Mouse (Mus musculus): ENCODE measurements around the gene Foxd1. TPM values are rescaled to one million over a fixed set of nuclear protein-coding genes. Genes with fewer than 3 reads are reported as not detected.

Gene Foxd1
- polyA plus RNA-seq, 1 experiment: not detected

GRCm38 (mm10) chr13:98358424-98359181, 4.6 kb downstream of the Foxd1 start:
- no peak overlapping the region for H3K4me3 ChIP-seq (ENCODE audit: insufficient read depth, low read depth, low read length)
- 4% methylated on average over 23 of the region's 23 CpGs for WGBS
- peaks cover 15% of the 10 kb centered on the region for H3K4me1 ChIP-seq (ENCODE audit: control insufficient read depth, insufficient read depth, low read length)
- no peak overlapping the region for H3K27ac ChIP-seq (ENCODE audit: insufficient read depth, low read depth, low read length)
- TF ChIP-seq POLR2A (IDR thresholded peaks at IDR 0.05; ENCODE audit: insufficient read depth, low read depth, low read length): no peak
- TF ChIP-seq CTCF (IDR thresholded peaks at IDR 0.05; ENCODE audit: insufficient read depth, low read depth, low read length): no peak

- WGBS: 6% methylated on average over 6 of the region's 8 CpGs
- no peak overlapping the region for H3K4me3 ChIP-seq (ENCODE audit: insufficient read depth, low read depth, low read length)
- TF ChIP-seq CTCF (IDR thresholded peaks at IDR 0.05; ENCODE audit: insufficient read depth, low read depth, low read length) (no peak), POLR2A (IDR thresholded peaks at IDR 0.05; ENCODE audit: insufficient read depth, low read depth, low read length) (no peak)
- peaks cover 11% of the 10 kb centered on the region for H3K4me1 ChIP-seq (ENCODE audit: control insufficient read depth, insufficient read depth, low read length)
- H3K27ac ChIP-seq (ENCODE audit: insufficient read depth, low read depth, low read length): no peak overlapping the region
Observed at GRCm38 (mm10) chr13:98359337-98359736, 5.3 kb downstream of the Foxd1 start.

- 7% methylated on average over 6 of the region's 6 CpGs for WGBS
- H3K27ac ChIP-seq (ENCODE audit: insufficient read depth, low read depth, low read length): no peak overlapping the region
- H3K4me1 ChIP-seq (ENCODE audit: control insufficient read depth, insufficient read depth, low read length): peaks cover 2% of the 10 kb centered on the region; the same call in 1 of the 2 replicates
- H3K4me3 ChIP-seq (ENCODE audit: insufficient read depth, low read depth, low read length): no peak overlapping the region
- TF ChIP-seq CTCF (IDR thresholded peaks at IDR 0.05; ENCODE audit: insufficient read depth, low read depth, low read length): no peak
Observed at GRCm38 (mm10) chr13:98360391-98360790, 6.3 kb downstream of the Foxd1 start.

GRCm38 (mm10) chr13:98361161-98361560, 7.1 kb downstream of the Foxd1 start:
- 3% methylated on average over 5 of the region's 5 CpGs for WGBS
- no peak overlapping the region for H3K4me3 ChIP-seq (ENCODE audit: insufficient read depth, low read depth, low read length)
- 0 out of 2 replicates have a peak, but pooled peaks cover under 1% of the 10 kb centered on the region for H3K4me1 ChIP-seq (ENCODE audit: control insufficient read depth, insufficient read depth, low read length)
- TF ChIP-seq CTCF (IDR thresholded peaks at IDR 0.05; ENCODE audit: insufficient read depth, low read depth, low read length) (no peak), POLR2A (IDR thresholded peaks at IDR 0.05; ENCODE audit: insufficient read depth, low read depth, low read length) (no peak)
- H3K27ac ChIP-seq (ENCODE audit: insufficient read depth, low read depth, low read length): no peak overlapping the region

- no peak overlapping the region for H3K4me3 ChIP-seq (ENCODE audit: insufficient read depth, low read depth, low read length)
- H3K27ac ChIP-seq (ENCODE audit: insufficient read depth, low read depth, low read length): no peak overlapping the region
- no peak for TF ChIP-seq POLR2A (IDR thresholded peaks at IDR 0.05; ENCODE audit: insufficient read depth, low read depth, low read length)
- no peak for TF ChIP-seq CTCF (IDR thresholded peaks at IDR 0.05; ENCODE audit: insufficient read depth, low read depth, low read length)
- WGBS: 13% methylated on average over 4 of the region's 4 CpGs
- H3K4me1 ChIP-seq (ENCODE audit: control insufficient read depth, insufficient read depth, low read length): 0 out of 2 replicates have a peak, but pooled peaks cover 3% of the 10 kb centered on the region
Observed at GRCm38 (mm10) chr13:98363046-98363445, 9.0 kb downstream of the Foxd1 start.

- H3K4me1 ChIP-seq (ENCODE audit: control insufficient read depth, insufficient read depth, low read length): 0 out of 2 replicates have a peak, but pooled peaks cover 3% of the 10 kb centered on the region
- 2% methylated on average over 8 of the region's 8 CpGs for WGBS
- TF ChIP-seq POLR2A (IDR thresholded peaks at IDR 0.05; ENCODE audit: insufficient read depth, low read depth, low read length) (no peak), CTCF (IDR thresholded peaks at IDR 0.05; ENCODE audit: insufficient read depth, low read depth, low read length) (no peak)
- no peak overlapping the region for H3K27ac ChIP-seq (ENCODE audit: insufficient read depth, low read depth, low read length)
- H3K4me3 ChIP-seq (ENCODE audit: insufficient read depth, low read depth, low read length): no peak overlapping the region
Observed at GRCm38 (mm10) chr13:98365081-98365480, 11.0 kb downstream of the Foxd1 start.

- no peak for TF ChIP-seq POLR2A (IDR thresholded peaks at IDR 0.05; ENCODE audit: insufficient read depth, low read depth, low read length)
- no peak for TF ChIP-seq CTCF (IDR thresholded peaks at IDR 0.05; ENCODE audit: insufficient read depth, low read depth, low read length)
- 1% methylated on average over 52 of the region's 52 CpGs for WGBS
Observed at GRCm38 (mm10) chr13:98365766-98366421, 11.9 kb downstream of the Foxd1 start.

GRCm38 (mm10) chr13:98366469-98367275, 12.6 kb downstream of the Foxd1 start:
- no peak overlapping the region for H3K4me3 ChIP-seq (ENCODE audit: insufficient read depth, low read depth, low read length)
- TF ChIP-seq POLR2A (IDR thresholded peaks at IDR 0.05; ENCODE audit: insufficient read depth, low read depth, low read length): no peak
- no peak for TF ChIP-seq CTCF (IDR thresholded peaks at IDR 0.05; ENCODE audit: insufficient read depth, low read depth, low read length)
- no peak overlapping the region for H3K27ac ChIP-seq (ENCODE audit: insufficient read depth, low read depth, low read length)
- 0 out of 2 replicates have a peak, but pooled peaks cover 3% of the 10 kb centered on the region for H3K4me1 ChIP-seq (ENCODE audit: control insufficient read depth, insufficient read depth, low read length)
- WGBS: 2% methylated on average over 43 of the region's 43 CpGs

More at GRCm38 (mm10) chr13:98365766-98366421, 11.9 kb downstream of the Foxd1 start:
- no peak overlapping the region for H3K27ac ChIP-seq (ENCODE audit: insufficient read depth, low read depth, low read length)
- H3K4me1 ChIP-seq (ENCODE audit: control insufficient read depth, insufficient read depth, low read length): 0 out of 2 replicates have a peak, but pooled peaks cover 3% of the 10 kb centered on the region
- H3K4me3 ChIP-seq (ENCODE audit: insufficient read depth, low read depth, low read length): no peak overlapping the region
